ENCODE assay signal across 10 mouse cellular contexts in the genomic region with DNA sequence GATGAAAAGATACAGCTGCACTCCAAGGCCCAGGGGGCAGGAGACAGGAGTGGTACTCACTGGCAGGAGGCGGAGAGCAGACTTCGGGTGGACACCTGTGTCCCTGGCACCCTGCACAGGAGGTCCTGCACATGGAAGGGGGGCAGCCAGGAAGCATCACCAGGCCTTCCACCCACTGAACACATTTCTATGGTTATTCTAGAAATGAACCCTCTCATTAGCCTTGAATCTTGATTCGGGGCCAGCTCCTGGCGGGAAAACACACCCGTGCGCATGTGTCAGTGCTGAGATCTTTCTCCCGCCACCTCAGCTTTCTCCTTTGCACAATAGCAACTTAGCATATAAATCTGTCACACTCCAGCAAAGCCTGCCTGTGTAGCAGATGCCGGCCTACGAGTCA. TPM values are rescaled to one million over a fixed set of nuclear protein-coding genes. Genes with fewer than 3 reads are reported as not detected.
DNase-seq lines count a peak whose midpoint lies in the region; ATAC-seq lines count a peak whose summit lies in the region.
"Had no signal": no experiment of that assay in that cellular context is flagged by ENCODE, and none has a peak within 500 bp of the region (broad histone marks: within the 10 kb centered on the region; RNA-seq: fewer than 3 reads in every experiment).

No protein-coding gene starts in this region.

- no peak overlapping the region for H3K4me3 ChIP-seq in hindbrain, embryonic 14.5 days (replicated peaks; ENCODE audit: low read length)
- H3K4me3 ChIP-seq in hindbrain, embryonic 12.5 days, result no peak overlapping the region

- H3K36me3 ChIP-seq in hindbrain, embryonic 14.5 days (replicated peaks; ENCODE audit: control insufficient read depth, insufficient read depth), result no peaks in the 10 kb centered on the region
- no peaks in the 10 kb centered on the region for H3K36me3 ChIP-seq in hindbrain, embryonic 12.5 days

- 28% methylated on average over 9 of the region's 9 CpGs for WGBS in hindbrain, embryonic 14.5 days
- 60% methylated on average over 9 of the region's 9 CpGs for WGBS in hindbrain, embryonic 12.5 days

- H3K4me1 ChIP-seq in hindbrain, embryonic 14.5 days (replicated peaks; ENCODE audit: control insufficient read depth, insufficient read depth, low read length), result peaks cover 11% of the 10 kb centered on the region; the same call in 1 of the 2 replicates
- peaks cover 7% of the 10 kb centered on the region for H3K4me1 ChIP-seq in hindbrain, embryonic 12.5 days

- no peaks in the 10 kb centered on the region for H3K27me3 ChIP-seq in hindbrain, embryonic 14.5 days (ENCODE audit: control insufficient read depth, insufficient read depth, low read length)
- no peaks in the 10 kb centered on the region for H3K27me3 ChIP-seq in hindbrain, embryonic 12.5 days

- no peak for DNase-seq in hindbrain, embryonic 14.5 days (ENCODE audit: low spot score)
- peak; percentile 54 to 79 for DNase-seq in frontal cortex, postnatal 10 days (ENCODE audit: low spot score in 2 of 2)
- peak; percentile 72 to 81 for DNase-seq in left cerebral cortex, adult 18-20 months (ENCODE audit: low spot score in 2 of 2)
- peak; percentile 84 to 87 for DNase-seq in right cerebral cortex, adult 2 months (ENCODE audit: low spot score in 2 of 2)
- no peak for DNase-seq in ovary, postnatal 10 days (ENCODE audit: low spot score)
- DNase-seq in heart, adult 8-10 months (ENCODE audit: low spot score), result no peak
- DNase-seq in gastrocnemius, adult 18-20 months (ENCODE audit: low spot score), result no peak
- DNase-seq: adrenal gland, postnatal 36 days had no signal

- H3K9me3 ChIP-seq in hindbrain, embryonic 14.5 days (ENCODE audit: control insufficient read depth, low read length), result no peaks in the 10 kb centered on the region
- no peaks in the 10 kb centered on the region for H3K9me3 ChIP-seq in hindbrain, embryonic 12.5 days (replicated peaks)

- ATAC-seq in hindbrain, embryonic 14.5 days (ENCODE audit: low FRiP score), result 0 out of 2 replicates have a peak, but pooled peaks have one; percentile 34
- no peak for ATAC-seq in hindbrain, embryonic 12.5 days (ENCODE audit: low FRiP score)

- H3K27ac ChIP-seq in hindbrain, embryonic 14.5 days, result no peak overlapping the region
- H3K27ac ChIP-seq in hindbrain, embryonic 12.5 days, result no peak overlapping the region

- H3K4me2 ChIP-seq in hindbrain, embryonic 14.5 days (replicated peaks), result no peak overlapping the region
- H3K4me2 ChIP-seq in hindbrain, embryonic 12.5 days (replicated peaks), result no peak overlapping the region

- H3K9ac ChIP-seq in hindbrain, embryonic 14.5 days, result no peak overlapping the region
- no peak overlapping the region for H3K9ac ChIP-seq in hindbrain, embryonic 12.5 days

RNA-seq across cellular contexts. Expression of a gene that starts 58.3 kb away (rescaled TPM):
- 7.7 and 8.2 TPM in 2 replicates for polyA plus RNA-seq in hindbrain, embryonic 14.5 days (2014; fragmentation: Nextera tagmentation; extraction: Ambion mirVana)
- 3.5 TPM in 2 replicates for polyA plus RNA-seq in hindbrain, embryonic 12.5 days (2016; fragmentation: Nextera tagmentation; extraction: Ambion mirVana)
- 1 to 10 TPM in 1 of 2 experiments, under 1 TPM in 1; 0.75 to 1.3 TPM for total RNA-seq in left cerebral cortex, adult 18-20 months (2021)
- total RNA-seq in heart, adult 8-10 months (2022), result not detected
- not detected for total RNA-seq in gastrocnemius, adult 18-20 months (2021)
- total RNA-seq: adrenal gland, postnatal 36 days; liver, adult 2 months had no signal
- polyA plus RNA-seq: liver, adult 2 months had no signal

Comparison
In these comparisons a context has a peak if more than half of its experiments do, and no peak if none do; other contexts are left out.
1. DNase-seq: peak in frontal cortex, postnatal 10 days (2 of 2), left cerebral cortex, adult 18-20 months (2 of 2) and right cerebral cortex, adult 2 months (2 of 2); none in hindbrain, embryonic 14.5 days (single experiment), ovary, postnatal 10 days (single experiment), heart, adult 8-10 months (single experiment) and gastrocnemius, adult 18-20 months (single experiment).